Mouse (Mus musculus) C3H10T1/2 (cell line): ENCODE measurements around the gene Fosl2. TPM values are rescaled to one million over a fixed set of nuclear protein-coding genes. Genes with fewer than 3 reads are reported as not detected.

Experiments
- polyA plus RNA-seq, 2 experiments: library from polyadenylated mRNA; unstranded; fragments of >200 nt; fragmentation: generic; extraction: Trizol; gene quantifications; one replicate each; pipeline ENCODE4 v1.2.1; 2012; ENCODE audit warnings: missing spikeins in 2 of 2

Gene Fosl2
- 10 to 100 TPM in 1 of 2 experiments, 1 to 10 TPM in 1; 9.8 to 12.4 TPM for polyA plus RNA-seq

GRCm38 (mm10) chr5:32135336-32136206 is at the start of gene Fosl2:
TSS of gene Fosl2 (plus strand) at chr5:32135801.

Other genes starting within 250 kb of the Fosl2 start
- gene Plb1, start 96.9 kb downstream of the Fosl2 start, polyA plus RNA-seq, result 1 to 10 TPM in 1 of 2 experiments, under 1 TPM in 1; 0.60 to 3.9 TPM